Mouse (Mus musculus) macrophage (primary cell): ENCODE data around the gene Dbt. TPM values are rescaled to one million over a fixed set of nuclear protein-coding genes. Genes with fewer than 3 reads are reported as not detected.
A peak's percentile ranks its signal among the peaks of the same experiment; 100 is the strongest.
"Not testable (repeated sequence)": the region's sequence is repeated elsewhere in the genome, so short reads cannot be mapped to it uniquely, and the experiment has no call there.

Source experiments
- H3K27ac ChIP-seq: fragments of 350-480 bp; formaldehyde crosslinking; 2 replicates; pipeline ENCODE4 v1.9.0; 2021
- H3K36me3 ChIP-seq: fragments of 350-480 bp; formaldehyde crosslinking; 2 replicates; pipeline ENCODE4 v1.9.0; 2021; ENCODE audit errors: inconsistent target
- H3K4me3 ChIP-seq: fragments of 350-480 bp; formaldehyde crosslinking; 2 replicates; pipeline ENCODE4 v1.9.0; 2021; ENCODE audit errors: inconsistent target
- H3K79me2 ChIP-seq: fragments of 350-480 bp; formaldehyde crosslinking; 2 replicates; pipeline ENCODE4 v1.9.0; 2021; ENCODE audit errors: inconsistent target
- WGBS: methylation state at CpG from one replicate; pipeline ENCODE4 v1.1.7; 2026; ENCODE audit warnings: inconsistent platforms; ENCODE audit not compliant: missing documents; 5-methylcytosine and 5-hydroxymethylcytosine counted together
- polyA plus RNA-seq: library from polyadenylated mRNA; stranded (reverse); fragments of 250-400 nt; gene quantifications from 3 replicates; pipeline ENCODE4 v1.2.4, GENCODE M21; 2018; ENCODE audit warnings: inconsistent platforms

Dbt gene
- polyA plus RNA-seq, 1 experiment from 2014 or later = 12.6 TPM

GRCm38 (mm10) chr3:116507772-116508351 is 5.0 kb upstream of the Dbt start, which contains the start of gene Rtca:
Rtca (minus strand) TSS chr3:116508208.
- under 1% methylated on average over 44 of the region's 44 CpGs for WGBS
- H3K4me3 ChIP-seq = peak within 1 kb of the TSS; percentile 43
- H3K27ac ChIP-seq = no peak within 1 kb of the TSS
- H3K79me2 ChIP-seq = peaks cover 19% of the 10 kb centered on the region
- peaks cover 29% of the 10 kb centered on the region for H3K36me3 ChIP-seq

GRCm38 (mm10) chr3:116512151-116512903 is 543 bp upstream of the Dbt start:
- peaks cover 4% of the 10 kb centered on the region; the same call in 1 of the 2 replicates for H3K79me2 ChIP-seq
- peak overlapping the region; percentile 85 for H3K4me3 ChIP-seq
- 35% methylated on average over 12 of the region's 12 CpGs for WGBS
- H3K27ac ChIP-seq = no peak overlapping the region
- H3K36me3 ChIP-seq = no peaks in the 10 kb centered on the region

GRCm38 (mm10) chr3:116520141-116520761 is 7.4 kb downstream of the Dbt start:
- no peak overlapping the region for H3K27ac ChIP-seq
- 89% methylated on average over 12 of the region's 12 CpGs for WGBS
- H3K4me3 ChIP-seq = no peak overlapping the region
- no peaks in the 10 kb centered on the region for H3K36me3 ChIP-seq
- no peaks in the 10 kb centered on the region for H3K79me2 ChIP-seq

- Histone ChIP-seq H3K79me2 (no peaks in the 10 kb centered on the region), H3K36me3 (peaks cover 4% of the 10 kb centered on the region; the same call in 1 of the 2 replicates), H3K4me3 (no peak overlapping the region), H3K27ac (no peak overlapping the region)
- 97% methylated on average over 3 of the region's 5 CpGs for WGBS
These were observed 16.9 kb downstream of the Dbt start for GRCm38 (mm10) chr3:116529741-116530140.

- WGBS = 90% methylated on average over 4 of the region's 4 CpGs
- Histone ChIP-seq H3K4me3 (no peak overlapping the region), H3K36me3 (peaks cover 13% of the 10 kb centered on the region), H3K79me2 (no peaks in the 10 kb centered on the region), H3K27ac (no peak overlapping the region)
These were observed 18.0 kb downstream of the Dbt start for GRCm38 (mm10) chr3:116530826-116531225.

- Histone ChIP-seq H3K79me2 (no peaks in the 10 kb centered on the region), H3K4me3 (no peak overlapping the region), H3K36me3 (peaks cover 18% of the 10 kb centered on the region), H3K27ac (no peak overlapping the region)
- WGBS = 86% methylated on average over 15 of the region's 16 CpGs
These were observed 23.7 kb downstream of the Dbt start for GRCm38 (mm10) chr3:116536428-116537199.

GRCm38 (mm10) chr3:116537200-116537573 is 24.3 kb downstream of the Dbt start:
- H3K36me3 ChIP-seq = peaks cover 18% of the 10 kb centered on the region
- H3K4me3 ChIP-seq = no peak overlapping the region
- no peaks in the 10 kb centered on the region for H3K79me2 ChIP-seq
- WGBS = 97% methylated on average over 6 of the region's 6 CpGs
- H3K27ac ChIP-seq = no peak overlapping the region

GRCm38 (mm10) chr3:116542070-116542469 is 29.2 kb downstream of the Dbt start:
- Histone ChIP-seq H3K4me3 (no peak overlapping the region), H3K36me3 (peaks cover 15% of the 10 kb centered on the region; the same call in 1 of the 2 replicates), H3K27ac (no peak overlapping the region), H3K79me2 (no peaks in the 10 kb centered on the region)
- 28% methylated on average over 2 of the region's 2 CpGs for WGBS

GRCm38 (mm10) chr3:116542532-116542931 is 29.7 kb downstream of the Dbt start:
- H3K36me3 ChIP-seq = peaks cover 15% of the 10 kb centered on the region; the same call in 1 of the 2 replicates

GRCm38 (mm10) chr3:116547430-116547829 is 34.6 kb downstream of the Dbt start:
- Histone ChIP-seq H3K4me3 (no peak overlapping the region), H3K27ac (no peak overlapping the region), H3K36me3 (peaks cover 14% of the 10 kb centered on the region; the same call in 1 of the 2 replicates), H3K79me2 (no peaks in the 10 kb centered on the region)
- 61% methylated on average over 5 of the region's 5 CpGs for WGBS

More at GRCm38 (mm10) chr3:116542532-116542931, 29.7 kb downstream of the Dbt start:
- Histone ChIP-seq H3K27ac (no peak overlapping the region), H3K79me2 (no peaks in the 10 kb centered on the region), H3K4me3 (no peak overlapping the region)
- WGBS = 6% methylated on average over 3 of the region's 3 CpGs

GRCm38 (mm10) chr3:116551362-116551761 is 38.5 kb downstream of the Dbt start:
- H3K27ac ChIP-seq = no peak overlapping the region
- no peak overlapping the region for H3K4me3 ChIP-seq
- H3K36me3 ChIP-seq = peaks cover 8% of the 10 kb centered on the region; the same call in 1 of the 2 replicates
- WGBS = 95% methylated on average over 5 of the region's 5 CpGs
- no peaks in the 10 kb centered on the region for H3K79me2 ChIP-seq

GRCm38 (mm10) chr3:116561315-116561714 is 48.4 kb downstream of the Dbt start:
- not testable (repeated sequence) for H3K36me3 ChIP-seq, H3K27ac ChIP-seq, H3K4me3 ChIP-seq, H3K79me2 ChIP-seq
- 97% methylated on average over 13 of the region's 14 CpGs for WGBS

- Histone ChIP-seq H3K36me3 (no peaks in the 10 kb centered on the region), H3K27ac (no peak within 1 kb of the TSS), H3K79me2 (no peaks in the 10 kb centered on the region), H3K4me3 (peak within 1 kb of the TSS; percentile 13; the same call in 1 of the 2 replicates)
- WGBS = 31% methylated on average over 7 of the region's 7 CpGs
These were observed 49.7 kb downstream of the Dbt start, which contains the start of gene Lrrc39 for GRCm38 (mm10) chr3:116562408-116563094. Lrrc39 (plus strand) TSS chr3:116562973.

GRCm38 (mm10) chr3:116563095-116563492 is 50.2 kb downstream of the Dbt start:
- 8% methylated on average over 7 of the region's 7 CpGs for WGBS
- H3K79me2 ChIP-seq = no peaks in the 10 kb centered on the region
- no peak overlapping the region for H3K27ac ChIP-seq
- no peaks in the 10 kb centered on the region for H3K36me3 ChIP-seq
- H3K4me3 ChIP-seq = peak overlapping the region; percentile 13; the same call in 1 of the 2 replicates
